Mouse (Mus musculus) G1E-ER4 (cell line): ENCODE data around the gene Msx1. TPM values are rescaled to one million over a fixed set of nuclear protein-coding genes. Genes with fewer than 3 reads are reported as not detected.

Experiments
- GATA1 ChIP-seq: IDR thresholded peaks from one replicate; pipeline ENCODE4 v1.8.0; 2012; ENCODE audit warnings: low read length, inconsistent platforms
- polyA plus RNA-seq: library from polyadenylated mRNA; stranded (reverse); fragments of >175 nt; gene quantifications from 2 replicates; pipeline ENCODE4 v1.2.3, GENCODE M21; 2012

Msx1 gene
- polyA plus RNA-seq, 1 experiment, result not detected

- TF ChIP-seq GATA1, result no peak
Measured at GRCm38 (mm10) chr5:37828591-37829295, 4.4 kb upstream of the Msx1 start.

GRCm38 (mm10) chr5:37828001-37828400 lies 3.6 kb upstream of the Msx1 start:
- TF ChIP-seq GATA1, result no peak

GRCm38 (mm10) chr5:37827626-37827950 lies 3.2 kb upstream of the Msx1 start:
- no peak for TF ChIP-seq GATA1

GRCm38 (mm10) chr5:37826706-37827625 lies 2.6 kb upstream of the Msx1 start:
- no peak for TF ChIP-seq GATA1

- no peak for TF ChIP-seq GATA1
Measured at GRCm38 (mm10) chr5:37825611-37826445, 1.4 kb upstream of the Msx1 start.

GRCm38 (mm10) chr5:37825111-37825600 lies 773 bp upstream of the Msx1 start:
- TF ChIP-seq GATA1, result no peak

GRCm38 (mm10) chr5:37823721-37824460 lies 492 bp downstream of the Msx1 start:
- TF ChIP-seq GATA1, result no peak

GRCm38 (mm10) chr5:37822791-37823720 lies 1.3 kb downstream of the Msx1 start:
- TF ChIP-seq GATA1, result no peak

- no peak for TF ChIP-seq GATA1
Measured at GRCm38 (mm10) chr5:37822116-37822707, 2.2 kb downstream of the Msx1 start.

GRCm38 (mm10) chr5:37821111-37821601 lies 3.2 kb downstream of the Msx1 start:
- no peak for TF ChIP-seq GATA1

- TF ChIP-seq GATA1, result no peak
Measured at GRCm38 (mm10) chr5:37820689-37821088, 3.7 kb downstream of the Msx1 start.

GRCm38 (mm10) chr5:37819971-37820370 lies 4.4 kb downstream of the Msx1 start:
- TF ChIP-seq GATA1, result no peak

GRCm38 (mm10) chr5:37819541-37819940 lies 4.8 kb downstream of the Msx1 start:
- TF ChIP-seq GATA1, result no peak

- no peak for TF ChIP-seq GATA1
Measured at GRCm38 (mm10) chr5:37818533-37819215, 5.7 kb downstream of the Msx1 start.
